Mouse (Mus musculus): Measurements from ENCODE around the gene Mrnip. TPM values are rescaled to one million over a fixed set of nuclear protein-coding genes. Genes with fewer than 3 reads are reported as not detected.

The Mrnip gene
- total RNA-seq, 1 experiment from 2014 or later = 5.4 TPM

- ATAC-seq (replicated peaks in 1 of 2; ENCODE audit: insufficient read depth in 1 of 2, low FRiP score in 2 of 2, low TSS enrichment in 1 of 2, low read depth in 1 of 2, poor library complexity in 2 of 2, severe bottlenecking in 2 of 2) = peak in 1 of 2 experiments; percentile 49; a peak in 1 of 4 replicates
Measured at GRCm38 (mm10) chr11:50212848-50213758, 38.9 kb downstream of the Mrnip start.

GRCm38 (mm10) chr11:50214631-50215030 lies 40.4 kb downstream of the Mrnip start:
- no peak for ATAC-seq (replicated peaks in 1 of 2; ENCODE audit: insufficient read depth in 1 of 2, low FRiP score in 2 of 2, low TSS enrichment in 1 of 2, low read depth in 1 of 2, poor library complexity in 2 of 2, severe bottlenecking in 2 of 2)

- ATAC-seq (replicated peaks in 1 of 2; ENCODE audit: insufficient read depth in 1 of 2, low FRiP score in 2 of 2, low TSS enrichment in 1 of 2, low read depth in 1 of 2, poor library complexity in 2 of 2, severe bottlenecking in 2 of 2) = no peak
Measured at GRCm38 (mm10) chr11:50215633-50216032, 41.4 kb downstream of the Mrnip start.

GRCm38 (mm10) chr11:50216724-50217366 lies 42.6 kb downstream of the Mrnip start:
- no peak for ATAC-seq (replicated peaks in 1 of 2; ENCODE audit: insufficient read depth in 1 of 2, low FRiP score in 2 of 2, low TSS enrichment in 1 of 2, low read depth in 1 of 2, poor library complexity in 2 of 2, severe bottlenecking in 2 of 2)

GRCm38 (mm10) chr11:50217811-50218210 lies 43.6 kb downstream of the Mrnip start:
- no peak for ATAC-seq (replicated peaks in 1 of 2; ENCODE audit: insufficient read depth in 1 of 2, low FRiP score in 2 of 2, low TSS enrichment in 1 of 2, low read depth in 1 of 2, poor library complexity in 2 of 2, severe bottlenecking in 2 of 2)

GRCm38 (mm10) chr11:50219833-50220232 lies 45.6 kb downstream of the Mrnip start:
- no peak for ATAC-seq (replicated peaks in 1 of 2; ENCODE audit: insufficient read depth in 1 of 2, low FRiP score in 2 of 2, low TSS enrichment in 1 of 2, low read depth in 1 of 2, poor library complexity in 2 of 2, severe bottlenecking in 2 of 2)

GRCm38 (mm10) chr11:50222559-50223276 lies 48.5 kb downstream of the Mrnip start:
- no peak for ATAC-seq (replicated peaks in 1 of 2; ENCODE audit: insufficient read depth in 1 of 2, low FRiP score in 2 of 2, low TSS enrichment in 1 of 2, low read depth in 1 of 2, poor library complexity in 2 of 2, severe bottlenecking in 2 of 2)

- ATAC-seq (replicated peaks in 1 of 2; ENCODE audit: insufficient read depth in 1 of 2, low FRiP score in 2 of 2, low TSS enrichment in 1 of 2, low read depth in 1 of 2, poor library complexity in 2 of 2, severe bottlenecking in 2 of 2) = peak in 1 of 2 experiments; percentile 2; a peak in 2 of 4 replicates
Measured at GRCm38 (mm10) chr11:50223783-50224662, 49.8 kb downstream of the Mrnip start.

- ATAC-seq (replicated peaks in 1 of 2; ENCODE audit: insufficient read depth in 1 of 2, low FRiP score in 2 of 2, low TSS enrichment in 1 of 2, low read depth in 1 of 2, poor library complexity in 2 of 2, severe bottlenecking in 2 of 2) = peak; percentile 54 to 66
Measured at GRCm38 (mm10) chr11:50224671-50225530, 50.7 kb downstream of the Mrnip start.

- no peak for ATAC-seq (replicated peaks in 1 of 2; ENCODE audit: insufficient read depth in 1 of 2, low FRiP score in 2 of 2, low TSS enrichment in 1 of 2, low read depth in 1 of 2, poor library complexity in 2 of 2, severe bottlenecking in 2 of 2)
Measured at GRCm38 (mm10) chr11:50225611-50226378, 51.6 kb downstream of the Mrnip start.

- ATAC-seq (replicated peaks in 1 of 2; ENCODE audit: insufficient read depth in 1 of 2, low FRiP score in 2 of 2, low TSS enrichment in 1 of 2, low read depth in 1 of 2, poor library complexity in 2 of 2, severe bottlenecking in 2 of 2) = no peak
Measured at GRCm38 (mm10) chr11:50226406-50226805, 52.2 kb downstream of the Mrnip start.

- ATAC-seq (replicated peaks in 1 of 2; ENCODE audit: insufficient read depth in 1 of 2, low FRiP score in 2 of 2, low TSS enrichment in 1 of 2, low read depth in 1 of 2, poor library complexity in 2 of 2, severe bottlenecking in 2 of 2) = no peak
Measured at GRCm38 (mm10) chr11:50227226-50227625, 53.0 kb downstream of the Mrnip start.

- ATAC-seq (replicated peaks in 1 of 2; ENCODE audit: insufficient read depth in 1 of 2, low FRiP score in 2 of 2, low TSS enrichment in 1 of 2, low read depth in 1 of 2, poor library complexity in 2 of 2, severe bottlenecking in 2 of 2) = no peak
Measured at GRCm38 (mm10) chr11:50227736-50228135, 53.5 kb downstream of the Mrnip start.

- no peak for ATAC-seq (replicated peaks in 1 of 2; ENCODE audit: insufficient read depth in 1 of 2, low FRiP score in 2 of 2, low TSS enrichment in 1 of 2, low read depth in 1 of 2, poor library complexity in 2 of 2, severe bottlenecking in 2 of 2)
Measured at GRCm38 (mm10) chr11:50228772-50229171, 54.5 kb downstream of the Mrnip start.

GRCm38 (mm10) chr11:50229252-50229910 lies 55.1 kb downstream of the Mrnip start:
- ATAC-seq (replicated peaks in 1 of 2; ENCODE audit: insufficient read depth in 1 of 2, low FRiP score in 2 of 2, low TSS enrichment in 1 of 2, low read depth in 1 of 2, poor library complexity in 2 of 2, severe bottlenecking in 2 of 2) = no peak

Measured in hematopoietic stem cell, adult 5-6 weeks (primary cell).